Mouse (Mus musculus) thymus, postnatal 36 days (tissue): ENCODE results near the gene Eif4e1b.

Source experiments
- DNase-seq, 2 experiments: peaks; one replicate each; pipeline ENCODE4 v3.0.0; 2022; ENCODE audit warnings: mixed read lengths in 2 of 2

Gene Eif4e1b

GRCm38 (mm10) chr13:54803010-54803409, 19.2 kb downstream of the Eif4e1b start:
- no peak for DNase-seq

- no peak for DNase-seq
Observed at GRCm38 (mm10) chr13:54805134-54805838, 21.5 kb downstream of the Eif4e1b start.

- DNase-seq: no peak
Observed at GRCm38 (mm10) chr13:54806434-54806976, 22.7 kb downstream of the Eif4e1b start.

- no peak for DNase-seq
Observed at GRCm38 (mm10) chr13:54808067-54808466, 24.3 kb downstream of the Eif4e1b start.

- no peak for DNase-seq
Observed at GRCm38 (mm10) chr13:54811476-54811875, 27.7 kb downstream of the Eif4e1b start.

GRCm38 (mm10) chr13:54813381-54813780, 29.6 kb downstream of the Eif4e1b start:
- no peak for DNase-seq

GRCm38 (mm10) chr13:54818399-54819254, 34.8 kb downstream of the Eif4e1b start:
- no peak for DNase-seq

GRCm38 (mm10) chr13:54821106-54821505, 37.3 kb downstream of the Eif4e1b start:
- DNase-seq: no peak

GRCm38 (mm10) chr13:54821931-54822330, 38.1 kb downstream of the Eif4e1b start:
- DNase-seq: no peak

GRCm38 (mm10) chr13:54824111-54824931, 40.5 kb downstream of the Eif4e1b start:
- no peak for DNase-seq

- DNase-seq: no peak
Observed at GRCm38 (mm10) chr13:54827992-54828391, 44.2 kb downstream of the Eif4e1b start.

- DNase-seq: no peak
Observed at GRCm38 (mm10) chr13:54828508-54828907, 44.7 kb downstream of the Eif4e1b start.

- no peak for DNase-seq
Observed at GRCm38 (mm10) chr13:54829450-54829849, 45.7 kb downstream of the Eif4e1b start.

- no peak for DNase-seq
Observed at GRCm38 (mm10) chr13:54836351-54837030, 52.7 kb downstream of the Eif4e1b start.

- DNase-seq: no peak
Observed at GRCm38 (mm10) chr13:54837061-54837460, 53.3 kb downstream of the Eif4e1b start.

- no peak for DNase-seq
Observed at GRCm38 (mm10) chr13:54837471-54837889, 53.7 kb downstream of the Eif4e1b start.
